Comparison of ENCODE assay signal across 28 mouse cellular contexts in genomic region chr13:107709828-107710227, GRCm38 (mm10).
DNase-seq lines count a peak whose midpoint lies in the region; ATAC-seq and TF ChIP-seq lines count a peak whose summit lies in the region.
"Had no signal": no experiment of that assay in that cellular context is flagged by ENCODE, and none has a peak within 500 bp of the region (broad histone marks: within the 10 kb centered on the region; RNA-seq: fewer than 3 reads in every experiment).

No protein-coding gene starts in this region.

- no peak overlapping the region for H3K27ac ChIP-seq in CH12.LX (ENCODE audit: insufficient read depth, low read depth)
- H3K27ac ChIP-seq: embryonic facial prominence, embryonic 10.5 days; embryonic facial prominence, embryonic 13.5 days; forebrain, embryonic 12.5 days; forebrain, embryonic 15.5 days; heart, adult 2 months; heart, embryonic 10.5 days; heart, embryonic 13.5 days; hindbrain, embryonic 12.5 days; hindbrain, embryonic 15.5 days had no signal

- TF ChIP-seq CTCF in CH12.LX (conservative IDR thresholded peaks at IDR 0.05 in 1 of 2, IDR thresholded peaks at IDR 0.05 in 1 of 2; ENCODE audit: low read depth in 2 of 2, low read length in 2 of 2) = no peak

- H3K79me2 ChIP-seq in CH12.LX (replicated peaks; ENCODE audit: control insufficient read depth, extremely low read depth, insufficient read depth, poor library complexity, severe bottlenecking) = no peaks in the 10 kb centered on the region

- ATAC-seq in hematopoietic stem cell, adult 5-6 weeks (replicated peaks in 1 of 2; ENCODE audit: insufficient read depth in 1 of 2, low FRiP score in 2 of 2, low TSS enrichment in 1 of 2, low read depth in 1 of 2, poor library complexity in 2 of 2, severe bottlenecking in 2 of 2) = peak; percentile 42 to 45; a peak in 1 of 4 replicates
- ATAC-seq: activated CD4-positive, CD25-positive, alpha-beta regulatory T cell, adult 4 months; forebrain, embryonic 15.5 days had no signal

- H3K9ac ChIP-seq in CH12.LX (ENCODE audit: insufficient read depth, low read depth) = no peak overlapping the region
- H3K9ac ChIP-seq: embryonic facial prominence, embryonic 13.5 days; forebrain, embryonic 12.5 days; forebrain, embryonic 15.5 days; heart, embryonic 13.5 days; hindbrain, embryonic 12.5 days; hindbrain, embryonic 15.5 days had no signal

- in situ Hi-C loops in CH12.LX (cut with MboI; ENCODE audit: low pct_ligation_motif_present, low pct_unique_long_range_greater_than_20kb, low sequenced_read_pairs) = no loop called here

- no peak overlapping the region for H3K4me3 ChIP-seq in CH12.LX (replicated peaks in 1 of 3; ENCODE audit: low read depth in 2 of 3, low read length in 2 of 3, poor library complexity in 1 of 3)
- H3K4me3 ChIP-seq: embryonic facial prominence, embryonic 10.5 days; embryonic facial prominence, embryonic 13.5 days; erythroblast, embryonic 14.5 days; forebrain, embryonic 12.5 days; forebrain, embryonic 15.5 days; heart, adult 2 months; heart, embryonic 10.5 days; heart, embryonic 13.5 days; hindbrain, embryonic 12.5 days; hindbrain, embryonic 15.5 days had no signal

- H3K27me3 ChIP-seq in CH12.LX (replicated peaks) = no peaks in the 10 kb centered on the region
- H3K27me3 ChIP-seq: embryonic facial prominence, embryonic 13.5 days; forebrain, embryonic 15.5 days; heart, embryonic 13.5 days; hindbrain, embryonic 12.5 days; hindbrain, embryonic 15.5 days had no signal

- TF ChIP-seq EP300 in CH12.LX (IDR thresholded peaks at IDR 0.05; ENCODE audit: low read length) = no peak

- no peak for TF ChIP-seq RAD21 in CH12.LX (IDR thresholded peaks at IDR 0.05; ENCODE audit: low read depth, low read length)

- H3K36me3 ChIP-seq in CH12.LX (replicated peaks in 1 of 2; ENCODE audit: control insufficient read depth in 1 of 2, insufficient read depth in 1 of 2, low read length in 1 of 2) = no peaks in the 10 kb centered on the region
- H3K36me3 ChIP-seq: embryonic facial prominence, embryonic 10.5 days; embryonic facial prominence, embryonic 13.5 days; forebrain, embryonic 12.5 days; forebrain, embryonic 15.5 days; heart, embryonic 10.5 days; heart, embryonic 13.5 days; hindbrain, embryonic 12.5 days; hindbrain, embryonic 15.5 days had no signal

- dilution Hi-C loops in CH12.LX (cut with MboI; ENCODE audit: extremely low pct_ligation_motif_present, extremely low pct_unique_long_range_greater_than_20kb, low sequenced_read_pairs) = no loop called here

- peaks cover 0 to 11% of the 10 kb centered on the region in 2 experiments; a peak in 2 of 4 replicates for H3K4me1 ChIP-seq in CH12.LX (ENCODE audit: control insufficient read depth in 1 of 2, insufficient read depth in 2 of 2)
- H3K4me1 ChIP-seq: embryonic facial prominence, embryonic 10.5 days; embryonic facial prominence, embryonic 13.5 days; forebrain, embryonic 12.5 days; forebrain, embryonic 15.5 days; heart, embryonic 10.5 days; heart, embryonic 13.5 days; hindbrain, embryonic 12.5 days; hindbrain, embryonic 15.5 days had no signal

- no peak overlapping the region for H3K4me2 ChIP-seq in CH12.LX (ENCODE audit: insufficient read depth, low read depth, poor library complexity, severe bottlenecking)
- H3K4me2 ChIP-seq: embryonic facial prominence, embryonic 13.5 days; forebrain, embryonic 12.5 days; forebrain, embryonic 15.5 days; heart, embryonic 13.5 days; hindbrain, embryonic 12.5 days; hindbrain, embryonic 15.5 days had no signal

- DNase-seq in 416B (ENCODE audit: low read depth) = peak; percentile 74
- DNase-seq in CH12.LX (ENCODE audit: extremely low read depth) = peak; percentile 29
- DNase-seq in ZHBTc4 (ENCODE audit: low read depth, low spot score) = peak; percentile 82
- DNase-seq in c-Kit-positive CD71-positive TER-119-positive erythroid progenitor cells, embryonic 14.5 days (ENCODE audit: low spot score) = no peak
- no peak for DNase-seq in T-cell, adult 2 months (ENCODE audit: low spot score)
- no peak for DNase-seq in Muller cell, postnatal 12 days (ENCODE audit: inconsistent ontology term)
- DNase-seq in cerebellum, adult 18-20 months = no peak
- DNase-seq: adrenal gland, adult 8-10 months; adrenal gland, postnatal 25 days; cerebellum, adult 2 months; cerebellum, adult 9-11 months; cerebellum, postnatal 25 days; embryo, embryonic 11 days; gastrocnemius, postnatal 25 days; heart, adult 2 months; heart, postnatal 14 days; heart, postnatal 4 days had no signal

- H3K9me3 ChIP-seq in CH12.LX (replicated peaks; ENCODE audit: low read length) = no peaks in the 10 kb centered on the region
- H3K9me3 ChIP-seq: embryonic facial prominence, embryonic 10.5 days; embryonic facial prominence, embryonic 13.5 days; forebrain, embryonic 12.5 days; forebrain, embryonic 15.5 days; heart, embryonic 10.5 days; heart, embryonic 13.5 days; hindbrain, embryonic 12.5 days; hindbrain, embryonic 15.5 days had no signal

- TF ChIP-seq POLR2A in CH12.LX (IDR thresholded peaks at IDR 0.05; ENCODE audit: low read depth, low read length) = no peak

TF ChIP-seq in CH12.LX, 34 proteins besides CTCF, POLR2A, EP300 and RAD21:
- TF ChIP-seq ELF1 (IDR thresholded peaks at IDR 0.05; ENCODE audit: low read depth, low read length) = no peak
- TF ChIP-seq CHD1 (IDR thresholded peaks at IDR 0.05; ENCODE audit: low read depth, low read length) = no peak
- no peak for TF ChIP-seq UBTF (IDR thresholded peaks at IDR 0.05; ENCODE audit: low read depth, low read length)
- no peak for TF ChIP-seq PAX5 (IDR thresholded peaks at IDR 0.05; ENCODE audit: low read length)
- no peak for TF ChIP-seq MAFK (IDR thresholded peaks at IDR 0.05; ENCODE audit: insufficient replicate concordance, low read length)
- TF ChIP-seq ZMIZ1 (IDR thresholded peaks at IDR 0.05; ENCODE audit: low read depth, low read length) = no peak
- no peak for TF ChIP-seq CHD2 (IDR thresholded peaks at IDR 0.05; ENCODE audit: low read length)
- TF ChIP-seq JUN (IDR thresholded peaks at IDR 0.05; ENCODE audit: insufficient read depth, low read depth, low read length) = no peak
- TF ChIP-seq USF2 (conservative IDR thresholded peaks at IDR 0.05; ENCODE audit: low read depth, low read length) = no peak
- no peak for TF ChIP-seq E2F4 (IDR thresholded peaks at IDR 0.05; ENCODE audit: insufficient replicate concordance, low read depth, low read length)
- TF ChIP-seq JUND (conservative IDR thresholded peaks at IDR 0.05; ENCODE audit: low read depth, low read length) = no peak
- TF ChIP-seq MEF2A (IDR thresholded peaks at IDR 0.05; ENCODE audit: borderline replicate concordance, low read depth, low read length) = no peak
- TF ChIP-seq NELFE (IDR thresholded peaks at IDR 0.05; ENCODE audit: low read depth, low read length) = no peak
- no peak for TF ChIP-seq SMC3 (IDR thresholded peaks at IDR 0.05; ENCODE audit: low read depth, low read length)
TF ChIP-seq in CH12.LX: peak in this region for 0.

Comparison
In these comparisons a context has a peak if more than half of its experiments do, and no peak if none do; other contexts are left out.
1. DNase-seq: peak in 416B (single experiment), CH12.LX (single experiment) and ZHBTc4 (single experiment); none in c-Kit-positive CD71-positive TER-119-positive erythroid progenitor cells, embryonic 14.5 days (single experiment), T-cell, adult 2 months (single experiment), Muller cell, postnatal 12 days (single experiment) and cerebellum, adult 18-20 months (0 of 2).